Mouse (Mus musculus) liver, adult 2 months (tissue): Measurements from ENCODE around the gene Gm10447.

Source experiments
- CTCF ChIP-seq: fragments of 200-500 bp; IDR thresholded peaks from 2 replicates; pipeline ENCODE4 v1.5.1; 2011; ENCODE audit warnings: low read depth, low read length, control low read depth
- POLR2A ChIP-seq: fragments of 200-500 bp; IDR thresholded peaks from 2 replicates; pipeline ENCODE4 v1.6.1; 2011; ENCODE audit warnings: low read length, control low read depth; ENCODE audit not compliant: insufficient read depth; ENCODE audit errors: extremely low read depth

- peak; percentile 46; the same call in 1 of the 2 replicates for TF ChIP-seq CTCF
- TF ChIP-seq POLR2A: no peak
These were observed 45.2 kb downstream of the Gm10447 start for GRCm38 (mm10) chr11:53411738-53412137.
